ENCODE assay signal across 29 mouse cellular contexts in the genomic region with DNA sequence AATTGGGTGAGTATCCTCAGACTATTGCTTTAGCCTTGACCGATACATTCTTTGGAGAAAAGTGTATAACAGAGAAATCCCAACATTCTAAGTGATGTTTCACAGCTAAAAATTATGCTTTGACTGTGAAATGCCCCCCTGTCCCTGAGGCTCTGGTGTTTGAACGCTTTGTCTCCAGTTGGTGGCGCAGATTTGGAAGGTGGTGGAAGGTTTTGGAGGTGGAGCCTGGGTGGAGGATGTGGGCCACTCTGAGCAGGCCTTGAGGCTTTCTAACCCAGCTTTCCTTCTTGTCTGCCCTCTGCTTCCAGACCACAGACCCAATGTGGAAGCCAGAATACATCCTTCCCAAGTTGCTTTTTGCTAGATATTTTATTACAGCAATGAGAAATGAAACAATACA. TPM values are rescaled to one million over a fixed set of nuclear protein-coding genes. Genes with fewer than 3 reads are reported as not detected.
DNase-seq lines count a peak whose midpoint lies in the region; ATAC-seq and TF ChIP-seq lines count a peak whose summit lies in the region.
"Had no signal": no experiment of that assay in that cellular context is flagged by ENCODE, and none has a peak within 500 bp of the region (broad histone marks: within the 10 kb centered on the region; RNA-seq: fewer than 3 reads in every experiment).

No protein-coding gene starts in this region.

- no peak overlapping the region for H3K4me2 ChIP-seq in CH12.LX (ENCODE audit: insufficient read depth, low read depth, poor library complexity, severe bottlenecking)
- H3K4me2 ChIP-seq: embryonic facial prominence, embryonic 13.5 days; forebrain, embryonic 12.5 days; forebrain, embryonic 15.5 days; heart, embryonic 13.5 days; hindbrain, embryonic 12.5 days; hindbrain, embryonic 15.5 days; intestine, embryonic 15.5 days had no signal

- TF ChIP-seq EP300 in CH12.LX (IDR thresholded peaks at IDR 0.05; ENCODE audit: low read length) = no peak

- no peaks in the 10 kb centered on the region for H3K36me3 ChIP-seq in CH12.LX (replicated peaks in 1 of 2; ENCODE audit: control insufficient read depth in 1 of 2, insufficient read depth in 1 of 2, low read length in 1 of 2)
- H3K36me3 ChIP-seq: embryonic facial prominence, embryonic 10.5 days; embryonic facial prominence, embryonic 13.5 days; forebrain, embryonic 12.5 days; forebrain, embryonic 15.5 days; heart, embryonic 10.5 days; heart, embryonic 13.5 days; hindbrain, embryonic 12.5 days; hindbrain, embryonic 15.5 days; intestine, embryonic 15.5 days had no signal

- H3K4me1 ChIP-seq in CH12.LX (ENCODE audit: control insufficient read depth in 1 of 2, insufficient read depth in 2 of 2) = peaks cover 10 to 18% of the 10 kb centered on the region in 2 experiments
- H3K4me1 ChIP-seq: embryonic facial prominence, embryonic 10.5 days; embryonic facial prominence, embryonic 13.5 days; forebrain, embryonic 12.5 days; forebrain, embryonic 15.5 days; heart, embryonic 10.5 days; heart, embryonic 13.5 days; hindbrain, embryonic 12.5 days; hindbrain, embryonic 15.5 days; intestine, embryonic 15.5 days had no signal

- H3K27me3 ChIP-seq in CH12.LX (replicated peaks) = no peaks in the 10 kb centered on the region
- H3K27me3 ChIP-seq: embryonic facial prominence, embryonic 13.5 days; forebrain, embryonic 12.5 days; forebrain, embryonic 15.5 days; heart, embryonic 13.5 days; hindbrain, embryonic 12.5 days; hindbrain, embryonic 15.5 days; intestine, embryonic 15.5 days; Patski had no signal

- H3K27ac ChIP-seq in CH12.LX (ENCODE audit: insufficient read depth, low read depth) = no peak overlapping the region
- H3K27ac ChIP-seq: embryonic facial prominence, embryonic 10.5 days; embryonic facial prominence, embryonic 13.5 days; forebrain, embryonic 12.5 days; forebrain, embryonic 15.5 days; heart, adult 2 months; heart, embryonic 10.5 days; heart, embryonic 13.5 days; hindbrain, embryonic 12.5 days; hindbrain, embryonic 15.5 days; intestine, embryonic 15.5 days had no signal

- DNase-seq in thymus, postnatal 0 days (ENCODE audit: low spot score) = peak; percentile 18
- no peak for DNase-seq in thymus, postnatal 10 days (ENCODE audit: low spot score in 2 of 2)
- peak; percentile 50 for DNase-seq in CH12.LX (ENCODE audit: extremely low read depth)
- DNase-seq in naive thymus-derived CD4-positive, alpha-beta T cell, adult 2 months (ENCODE audit: low read depth) = peak; percentile 13
- DNase-seq in adipocyte (ENCODE audit: low spot score) = no peak
- no peak for DNase-seq in MN1 (ENCODE audit: low spot score)
- DNase-seq: adrenal gland, postnatal 10 days; adrenal gland, postnatal 36 days; cerebellum, adult 18-20 months; cerebellum, adult 9-11 months; cerebellum, postnatal 25 days; embryo, embryonic 11 days; gastrocnemius, postnatal 25 days; heart, adult 2 months; heart, postnatal 14 days; kidney, adult 11 months had no signal

- no peak for TF ChIP-seq POLR2A in CH12.LX (IDR thresholded peaks at IDR 0.05; ENCODE audit: low read depth, low read length)

- peak in 1 of 2 experiments; percentile 57; a peak in 2 of 4 replicates for TF ChIP-seq CTCF in CH12.LX (conservative IDR thresholded peaks at IDR 0.05 in 1 of 2, IDR thresholded peaks at IDR 0.05 in 1 of 2; ENCODE audit: low read depth in 2 of 2, low read length in 2 of 2)

- H3K79me2 ChIP-seq in CH12.LX (replicated peaks; ENCODE audit: control insufficient read depth, extremely low read depth, insufficient read depth, poor library complexity, severe bottlenecking) = no peaks in the 10 kb centered on the region

- no peak overlapping the region for H3K9ac ChIP-seq in CH12.LX (ENCODE audit: insufficient read depth, low read depth)
- H3K9ac ChIP-seq: embryonic facial prominence, embryonic 13.5 days; forebrain, embryonic 12.5 days; forebrain, embryonic 15.5 days; heart, embryonic 13.5 days; hindbrain, embryonic 12.5 days; hindbrain, embryonic 15.5 days; intestine, embryonic 15.5 days had no signal

- peak; percentile 16 for TF ChIP-seq RAD21 in CH12.LX (IDR thresholded peaks at IDR 0.05; ENCODE audit: low read depth, low read length)

- dilution Hi-C loops in CH12.LX (cut with MboI; ENCODE audit: extremely low pct_ligation_motif_present, extremely low pct_unique_long_range_greater_than_20kb, low sequenced_read_pairs) = no loop called here

- in situ Hi-C loops in CH12.LX (cut with MboI; ENCODE audit: low pct_ligation_motif_present, low pct_unique_long_range_greater_than_20kb, low sequenced_read_pairs) = no loop called here

- H3K4me3 ChIP-seq in CH12.LX (replicated peaks in 1 of 3; ENCODE audit: low read depth in 2 of 3, low read length in 2 of 3, poor library complexity in 1 of 3) = no peak overlapping the region
- H3K4me3 ChIP-seq: embryonic facial prominence, embryonic 10.5 days; embryonic facial prominence, embryonic 13.5 days; erythroblast, embryonic 14.5 days; forebrain, embryonic 12.5 days; forebrain, embryonic 15.5 days; heart, adult 2 months; heart, embryonic 10.5 days; heart, embryonic 13.5 days; hindbrain, embryonic 12.5 days; hindbrain, embryonic 15.5 days; intestine, embryonic 15.5 days had no signal

- 0 out of 2 replicates have a peak, but pooled peaks have one; percentile 45 for ATAC-seq in common myeloid progenitor, adult 5-6 weeks (replicated peaks; ENCODE audit: low read depth, poor library complexity, severe bottlenecking)
- ATAC-seq: activated CD4-positive, CD25-positive, alpha-beta regulatory T cell, adult 4 months; forebrain, embryonic 15.5 days; intestine, embryonic 15.5 days; Patski had no signal

- H3K9me3 ChIP-seq in CH12.LX (replicated peaks; ENCODE audit: low read length) = no peaks in the 10 kb centered on the region
- H3K9me3 ChIP-seq: embryonic facial prominence, embryonic 10.5 days; embryonic facial prominence, embryonic 13.5 days; forebrain, embryonic 12.5 days; forebrain, embryonic 15.5 days; heart, embryonic 10.5 days; heart, embryonic 13.5 days; hindbrain, embryonic 12.5 days; hindbrain, embryonic 15.5 days; intestine, embryonic 15.5 days had no signal

TF ChIP-seq in CH12.LX, 34 proteins besides CTCF, POLR2A, EP300 and RAD21:
- peak; percentile 44 for TF ChIP-seq SMC3 (IDR thresholded peaks at IDR 0.05; ENCODE audit: low read depth, low read length)
- no peak for TF ChIP-seq USF2 (conservative IDR thresholded peaks at IDR 0.05; ENCODE audit: low read depth, low read length)

RNA-seq across cellular contexts. Expression of a gene that starts 57.8 kb away (rescaled TPM):
- polyA plus RNA-seq in thymus, postnatal 0 days (2015; fragmentation: Nextera tagmentation; extraction: Ambion mirVana) = 39.6 and 43.4 TPM in 2 replicates
- total RNA-seq in CH12.LX (2012; rRNA removed) (34.5 and 46.3 TPM in 2 replicates), CH12.LX (2014; rRNA removed) (51.1 and 57.6 TPM in 2 replicates)
- polyA plus RNA-seq in CH12.LX (2012; ENCODE audit: insufficient read length, low read depth) = 51.5 and 64.0 TPM in 2 replicates
- 31.5 and 38.2 TPM in 2 replicates for total RNA-seq in common myeloid progenitor, adult 5-6 weeks (2017)

Comparison
In these comparisons a context has a peak if more than half of its experiments do, and no peak if none do; other contexts are left out.
1. DNase-seq: peak in thymus, postnatal 0 days (single experiment), CH12.LX (single experiment) and naive thymus-derived CD4-positive, alpha-beta T cell, adult 2 months (single experiment); none in thymus, postnatal 10 days (0 of 2), adipocyte (single experiment) and MN1 (single experiment).